Mouse (Mus musculus): ENCODE results near the gene Cadm1. TPM values are rescaled to one million over a fixed set of nuclear protein-coding genes. Genes with fewer than 3 reads are reported as not detected.

The Cadm1 gene
- polyA plus RNA-seq, 1 experiment from 2014 or later: 40.1 TPM

DNA sequence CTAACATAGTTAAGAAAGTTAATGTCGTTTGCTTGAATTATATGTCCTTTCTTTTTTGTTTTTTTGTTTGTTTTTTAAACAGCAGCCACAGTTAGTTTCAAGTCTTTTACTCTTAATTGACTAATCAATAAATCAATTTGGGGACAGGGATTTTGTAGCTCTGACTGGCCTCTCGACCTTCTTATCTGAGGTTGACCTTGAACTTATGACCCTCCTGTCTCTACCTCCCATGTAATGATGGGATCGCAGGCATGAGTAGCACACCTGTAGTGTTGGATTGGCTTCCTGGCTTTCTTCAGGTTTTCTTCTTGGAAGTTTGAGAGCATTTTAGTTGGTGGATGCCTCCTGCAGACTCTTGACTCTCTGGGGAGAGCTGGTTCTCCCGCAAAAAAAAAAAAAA lies 53.3 kb downstream of the Cadm1 start:
- no peak overlapping the region for H3K27ac ChIP-seq
- ATAC-seq (ENCODE audit: insufficient read depth, low FRiP score, low read depth): no peak
- H3K36me3 ChIP-seq: no peaks in the 10 kb centered on the region
- peaks cover 15% of the 10 kb centered on the region; the same call in 1 of the 2 replicates for H3K4me1 ChIP-seq
- H3K27me3 ChIP-seq (replicated peaks): 0 out of 2 replicates have a peak, but pooled peaks cover 9% of the 10 kb centered on the region
- H3K4me2 ChIP-seq: no peak overlapping the region
- no peaks in the 10 kb centered on the region for H3K9me3 ChIP-seq
- no peak overlapping the region for H3K9ac ChIP-seq
- H3K4me3 ChIP-seq (replicated peaks): no peak overlapping the region
- 58% methylated on average over 4 of the region's 4 CpGs for WGBS

DNA sequence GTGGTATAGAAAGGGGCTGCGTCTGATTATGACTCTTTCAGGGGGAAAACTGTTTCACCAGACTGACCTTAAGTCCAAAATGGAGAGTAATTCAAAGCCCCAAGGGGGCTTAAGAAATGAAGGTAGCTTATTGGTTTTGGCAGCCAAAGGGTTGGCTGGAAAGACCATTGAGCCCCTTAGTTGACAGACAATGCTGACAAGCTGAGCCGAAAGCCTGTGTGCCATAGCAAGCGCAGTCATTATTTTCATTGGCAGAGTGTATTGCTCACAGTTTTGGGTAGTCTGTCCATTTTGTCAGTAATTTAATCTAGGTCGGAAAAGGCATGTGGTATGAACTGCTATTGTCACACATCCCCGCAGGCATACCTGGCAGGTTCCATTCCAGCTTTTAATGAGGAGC lies 56.2 kb downstream of the Cadm1 start:
- no peak for ATAC-seq (ENCODE audit: insufficient read depth, low FRiP score, low read depth)
- Histone ChIP-seq H3K4me2 (no peak overlapping the region), H3K27ac (no peak overlapping the region), H3K36me3 (no peaks in the 10 kb centered on the region), H3K9me3 (no peaks in the 10 kb centered on the region), H3K27me3 (replicated peaks) (0 out of 2 replicates have a peak, but pooled peaks cover 9% of the 10 kb centered on the region), H3K9ac (no peak overlapping the region), H3K4me3 (replicated peaks) (no peak overlapping the region), H3K4me1 (peaks cover 12% of the 10 kb centered on the region; the same call in 1 of the 2 replicates)
- 88% methylated on average over 5 of the region's 5 CpGs for WGBS

DNA sequence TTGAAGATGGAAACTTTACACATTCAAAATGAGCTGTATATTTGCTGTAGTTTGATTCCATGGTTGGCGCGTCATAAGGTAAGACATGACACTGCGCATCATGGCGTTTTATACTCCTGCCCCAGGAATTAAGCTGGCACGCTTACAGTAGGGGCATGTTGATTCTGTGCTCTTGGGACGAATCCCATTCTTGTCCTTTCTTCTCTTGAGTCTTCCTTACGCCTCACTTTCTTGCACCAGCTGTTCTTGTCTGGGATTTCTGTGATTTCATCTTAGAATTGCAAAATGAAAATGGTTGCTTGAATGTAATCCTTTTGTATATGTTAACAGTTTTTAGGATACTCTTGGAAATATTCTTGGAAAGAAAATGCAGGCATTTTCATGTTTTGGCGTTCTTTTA lies 56.9 kb downstream of the Cadm1 start:
- Histone ChIP-seq H3K4me1 (peaks cover 7% of the 10 kb centered on the region; the same call in 1 of the 2 replicates), H3K4me2 (no peak overlapping the region), H3K27ac (no peak overlapping the region), H3K9ac (no peak overlapping the region), H3K9me3 (no peaks in the 10 kb centered on the region), H3K4me3 (replicated peaks) (no peak overlapping the region), H3K27me3 (replicated peaks) (0 out of 2 replicates have a peak, but pooled peaks cover 9% of the 10 kb centered on the region), H3K36me3 (no peaks in the 10 kb centered on the region)
- WGBS: 77% methylated on average over 8 of the region's 8 CpGs
- no peak for ATAC-seq (ENCODE audit: insufficient read depth, low FRiP score, low read depth)

DNA sequence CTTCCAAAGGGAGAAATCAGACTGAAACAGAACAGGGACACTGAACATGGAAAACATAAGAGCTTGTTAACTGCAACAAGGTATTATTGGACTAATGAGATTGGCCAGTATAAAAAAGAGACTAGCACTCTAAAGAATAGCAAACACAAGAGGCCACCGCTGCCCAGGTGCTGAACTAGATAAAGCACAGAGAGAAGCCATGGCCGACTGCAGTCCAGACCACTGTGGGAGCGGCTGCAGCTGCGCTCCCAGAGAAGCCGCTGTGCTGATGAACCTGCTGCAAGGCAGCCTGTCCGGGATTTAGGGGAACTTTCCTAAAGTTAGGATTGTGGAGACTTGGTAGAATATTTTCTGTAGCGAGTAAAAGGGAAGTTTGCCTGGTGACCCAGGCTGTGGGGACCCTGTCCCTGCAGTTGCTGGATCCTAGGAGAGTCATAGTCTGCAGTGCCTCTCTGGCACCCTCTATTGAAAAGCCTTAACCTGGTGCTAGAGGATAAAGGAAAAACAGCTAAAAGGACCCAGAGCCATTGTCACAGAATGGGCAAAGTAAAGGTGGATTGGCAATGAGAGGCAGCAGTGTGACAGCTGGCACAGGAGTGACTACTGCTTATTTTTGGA lies 57.7 kb downstream of the Cadm1 start:
- Histone ChIP-seq H3K27ac (no peak overlapping the region), H3K27me3 (replicated peaks) (0 out of 2 replicates have a peak, but pooled peaks cover 9% of the 10 kb centered on the region), H3K36me3 (no peaks in the 10 kb centered on the region), H3K9me3 (no peaks in the 10 kb centered on the region), H3K4me2 (peak overlapping the region; percentile 31; the same call in 1 of the 2 replicates), H3K9ac (no peak overlapping the region), H3K4me1 (peaks cover 7% of the 10 kb centered on the region; the same call in 1 of the 2 replicates), H3K4me3 (replicated peaks) (peak overlapping the region; percentile 18)
- ATAC-seq (ENCODE audit: insufficient read depth, low FRiP score, low read depth): peak; percentile 56; the same call in 1 of the 2 replicates
- 36% methylated on average over 7 of the region's 7 CpGs for WGBS

DNA sequence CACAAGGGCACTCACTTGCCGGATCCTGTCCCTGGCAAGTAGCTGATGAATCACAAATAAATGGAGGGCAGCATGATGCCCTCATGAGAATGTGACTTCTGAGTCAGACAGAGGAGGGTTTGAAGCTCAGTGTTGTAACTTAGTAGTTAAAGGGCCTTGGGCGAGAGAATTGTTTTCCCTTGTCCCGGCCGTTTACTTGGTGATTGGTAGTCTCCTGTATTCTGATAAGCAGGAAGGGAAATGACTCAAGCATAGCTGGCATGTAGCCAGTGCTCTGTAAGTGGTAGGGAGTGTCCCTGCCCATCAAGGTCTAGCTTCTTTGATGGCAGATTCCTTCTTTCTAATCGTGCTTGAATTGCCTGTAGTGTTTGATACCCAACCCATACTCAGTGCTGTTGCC lies 59.9 kb downstream of the Cadm1 start:
- whole genome bisulfite sequencing: 43% methylated on average over 5 of the region's 5 CpGs
- no peak overlapping the region for H3K27ac ChIP-seq
- H3K9me3 ChIP-seq: no peaks in the 10 kb centered on the region
- H3K4me2 ChIP-seq: no peak overlapping the region
- ATAC-seq (ENCODE audit: insufficient read depth, low FRiP score, low read depth): peak; percentile 81; the same call in 1 of the 2 replicates
- H3K27me3 ChIP-seq (replicated peaks): 0 out of 2 replicates have a peak, but pooled peaks cover 9% of the 10 kb centered on the region
- no peaks in the 10 kb centered on the region for H3K36me3 ChIP-seq
- H3K9ac ChIP-seq: no peak overlapping the region
- no peak overlapping the region for H3K4me3 ChIP-seq (replicated peaks)
- peaks cover 7% of the 10 kb centered on the region; the same call in 1 of the 2 replicates for H3K4me1 ChIP-seq

DNA sequence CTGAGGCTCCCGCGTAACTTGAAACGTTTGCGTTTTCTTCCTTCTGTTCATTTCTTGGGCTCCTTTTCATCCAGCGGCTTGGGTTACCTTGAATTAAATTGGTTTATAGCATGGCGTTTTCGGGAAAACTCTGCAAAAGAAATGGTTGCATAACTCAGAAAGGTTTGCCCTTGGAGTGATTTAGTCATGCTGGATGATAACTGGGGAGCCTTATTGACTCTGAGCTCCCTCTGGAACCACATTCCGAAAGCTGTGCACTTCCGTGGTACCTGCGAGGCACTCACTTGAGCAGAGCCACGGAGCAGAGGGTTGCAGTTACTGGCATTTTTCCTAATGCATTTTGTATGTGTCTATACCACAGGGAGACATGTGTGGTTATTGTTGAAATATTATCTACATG lies 71.6 kb downstream of the Cadm1 start:
- Histone ChIP-seq H3K27me3 (replicated peaks) (no peaks in the 10 kb centered on the region), H3K4me1 (no peaks in the 10 kb centered on the region), H3K36me3 (no peaks in the 10 kb centered on the region), H3K9ac (no peak overlapping the region), H3K4me3 (replicated peaks) (no peak overlapping the region), H3K9me3 (no peaks in the 10 kb centered on the region), H3K27ac (no peak overlapping the region), H3K4me2 (no peak overlapping the region)
- whole genome bisulfite sequencing: 86% methylated on average over 11 of the region's 11 CpGs
- no peak for ATAC-seq (ENCODE audit: insufficient read depth, low FRiP score, low read depth)

DNA sequence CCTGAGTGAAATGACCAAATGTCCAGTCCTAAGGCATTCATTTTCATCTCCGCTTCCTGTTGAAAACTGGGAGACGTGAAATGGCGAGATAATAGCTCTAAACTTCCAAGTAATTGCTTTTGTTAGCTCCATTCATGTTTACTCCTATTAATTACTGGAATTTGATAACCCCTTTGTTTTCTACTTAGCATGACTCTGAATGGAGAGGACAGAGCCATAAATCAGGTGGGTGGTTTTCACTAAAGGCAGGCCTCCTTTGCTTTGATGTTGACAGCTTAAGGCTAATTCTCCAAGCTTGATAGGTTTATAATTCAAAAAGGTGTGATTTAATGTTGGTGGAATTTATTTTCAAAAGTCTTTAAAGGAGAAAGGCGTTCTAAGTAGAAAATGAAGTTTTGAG lies 74.0 kb downstream of the Cadm1 start:
- ATAC-seq (ENCODE audit: insufficient read depth, low FRiP score, low read depth): no peak
- WGBS: 64% methylated on average over 4 of the region's 4 CpGs
- no peaks in the 10 kb centered on the region for H3K36me3 ChIP-seq
- no peak overlapping the region for H3K4me3 ChIP-seq (replicated peaks)
- H3K4me1 ChIP-seq: no peaks in the 10 kb centered on the region
- H3K27me3 ChIP-seq (replicated peaks): no peaks in the 10 kb centered on the region
- no peaks in the 10 kb centered on the region for H3K9me3 ChIP-seq
- H3K4me2 ChIP-seq: no peak overlapping the region
- H3K9ac ChIP-seq: no peak overlapping the region
- H3K27ac ChIP-seq: no peak overlapping the region

DNA sequence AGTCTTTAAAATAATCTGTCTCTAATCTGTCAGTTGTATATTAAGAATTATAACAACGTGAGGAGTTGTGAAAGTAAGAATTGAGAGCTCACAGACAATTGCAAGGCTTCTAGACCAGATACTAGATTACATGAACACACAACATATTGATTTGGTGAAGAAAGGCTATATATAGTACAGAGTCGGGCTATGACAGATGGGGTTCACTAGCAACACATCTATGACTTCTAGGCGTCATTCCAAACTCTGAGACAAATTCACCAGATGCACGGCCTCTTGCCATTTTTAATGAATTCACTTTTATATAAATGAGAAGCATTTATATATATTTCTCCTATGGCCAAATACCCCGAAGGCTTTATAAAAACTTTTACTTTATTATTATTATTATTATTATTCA lies 75.7 kb downstream of the Cadm1 start:
- no peak overlapping the region for H3K4me2 ChIP-seq
- H3K9me3 ChIP-seq: no peaks in the 10 kb centered on the region
- no peaks in the 10 kb centered on the region for H3K36me3 ChIP-seq
- WGBS: 72% methylated on average over 5 of the region's 5 CpGs
- H3K4me3 ChIP-seq (replicated peaks): no peak overlapping the region
- H3K4me1 ChIP-seq: no peaks in the 10 kb centered on the region
- no peaks in the 10 kb centered on the region for H3K27me3 ChIP-seq (replicated peaks)
- H3K9ac ChIP-seq: no peak overlapping the region
- no peak for ATAC-seq (ENCODE audit: insufficient read depth, low FRiP score, low read depth)
- H3K27ac ChIP-seq: no peak overlapping the region

DNA sequence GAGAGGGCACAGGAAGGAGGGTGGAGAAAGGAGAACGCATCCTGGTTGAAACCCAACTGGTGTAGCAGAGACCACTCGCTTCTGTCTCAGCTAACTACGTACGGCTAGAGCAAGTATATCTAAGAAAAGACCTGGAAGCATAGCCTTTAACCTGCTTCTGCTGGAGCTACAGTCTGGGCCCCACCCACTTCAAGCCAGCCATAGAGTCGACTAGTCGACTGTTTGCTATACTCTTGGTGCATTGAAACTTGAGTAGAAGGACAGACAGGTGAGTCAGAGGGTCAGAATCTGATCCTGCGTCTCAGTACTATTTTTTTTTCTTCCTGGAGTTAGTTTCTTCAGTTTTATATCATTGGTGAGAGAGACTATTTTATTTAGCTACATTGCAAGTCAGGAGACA lies 78.5 kb downstream of the Cadm1 start:
- no peak overlapping the region for H3K4me2 ChIP-seq
- no peaks in the 10 kb centered on the region for H3K27me3 ChIP-seq (replicated peaks)
- H3K36me3 ChIP-seq: no peaks in the 10 kb centered on the region
- no peaks in the 10 kb centered on the region for H3K4me1 ChIP-seq
- no peak overlapping the region for H3K9ac ChIP-seq
- WGBS: 64% methylated on average over 7 of the region's 7 CpGs
- no peak overlapping the region for H3K27ac ChIP-seq
- ATAC-seq (ENCODE audit: insufficient read depth, low FRiP score, low read depth): no peak
- no peak overlapping the region for H3K4me3 ChIP-seq (replicated peaks)
- no peaks in the 10 kb centered on the region for H3K9me3 ChIP-seq

DNA sequence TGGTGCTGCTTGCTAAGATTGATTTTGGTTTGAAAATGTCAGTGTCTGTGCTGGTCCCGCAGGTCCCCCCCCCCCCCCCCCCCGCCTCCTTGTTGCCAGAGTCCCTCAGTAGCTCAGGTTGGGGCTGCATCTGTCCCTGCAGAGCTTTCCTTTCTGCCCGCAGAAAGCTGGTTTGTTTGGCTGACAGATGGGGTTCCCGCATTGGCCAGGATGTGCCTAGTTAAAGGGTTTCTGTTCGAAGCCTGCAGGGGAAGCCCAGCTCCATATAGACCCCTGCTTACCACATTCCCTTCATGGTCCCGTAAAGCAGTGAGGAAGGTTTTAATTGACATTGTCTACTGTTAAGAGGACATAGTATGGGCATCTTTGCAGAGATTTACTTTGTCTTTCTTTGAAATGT lies 78.9 kb downstream of the Cadm1 start:
- no peaks in the 10 kb centered on the region for H3K36me3 ChIP-seq
- no peak for ATAC-seq (ENCODE audit: insufficient read depth, low FRiP score, low read depth)
- no peaks in the 10 kb centered on the region for H3K27me3 ChIP-seq (replicated peaks)

DNA sequence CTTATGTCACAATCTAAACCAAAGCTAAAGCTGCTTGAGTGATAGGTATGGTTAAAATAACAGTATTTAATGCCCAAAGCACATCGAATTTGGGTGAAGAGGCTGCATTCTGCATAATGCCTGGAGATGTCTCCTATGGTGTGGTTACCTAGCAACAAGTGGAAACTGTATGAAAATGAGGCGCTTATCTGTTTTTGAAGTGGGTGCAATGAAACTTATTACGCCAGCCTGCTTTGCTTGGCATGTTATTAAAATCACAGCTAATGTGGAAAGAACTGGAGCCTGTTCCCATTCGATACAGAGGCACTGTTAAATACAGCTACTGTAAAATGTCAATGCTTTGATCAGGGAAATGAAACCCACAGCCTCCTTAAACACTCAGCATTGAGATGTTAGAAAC lies 79.5 kb downstream of the Cadm1 start:
- Histone ChIP-seq H3K9me3 (no peaks in the 10 kb centered on the region), H3K27ac (no peak overlapping the region), H3K36me3 (no peaks in the 10 kb centered on the region), H3K9ac (no peak overlapping the region), H3K4me1 (no peaks in the 10 kb centered on the region), H3K27me3 (replicated peaks) (no peaks in the 10 kb centered on the region), H3K4me3 (replicated peaks) (no peak overlapping the region), H3K4me2 (no peak overlapping the region)
- ATAC-seq (ENCODE audit: insufficient read depth, low FRiP score, low read depth): no peak
- WGBS: 81% methylated on average over 4 of the region's 4 CpGs

More for the DNA sequence above, 78.9 kb downstream of the Cadm1 start:
- Histone ChIP-seq H3K4me2 (no peak overlapping the region), H3K9me3 (no peaks in the 10 kb centered on the region), H3K9ac (no peak overlapping the region), H3K4me1 (no peaks in the 10 kb centered on the region), H3K27ac (no peak overlapping the region), H3K4me3 (replicated peaks) (no peak overlapping the region)
- WGBS: 47% methylated on average over 5 of the region's 6 CpGs

DNA sequence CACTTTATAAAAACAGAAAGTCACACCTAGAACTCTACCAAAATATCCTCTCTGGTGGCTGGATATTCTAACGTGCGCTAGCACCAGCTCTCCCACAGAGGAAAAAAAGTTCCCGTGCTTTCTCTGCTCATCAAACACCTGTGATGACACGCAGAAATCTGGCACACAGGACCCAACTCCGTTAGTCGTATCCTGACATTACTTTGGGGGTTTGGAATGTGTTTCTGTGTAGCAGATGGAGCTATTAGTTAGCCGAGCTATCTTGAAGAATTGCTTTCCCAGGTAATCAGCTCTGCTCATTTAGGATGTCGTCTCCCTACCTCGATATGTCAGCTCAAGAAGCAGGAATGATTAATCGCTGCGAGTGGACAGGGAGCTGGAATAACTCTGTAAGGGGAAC lies 80.3 kb downstream of the Cadm1 start:
- WGBS: 62% methylated on average over 11 of the region's 11 CpGs
- Histone ChIP-seq H3K9me3 (no peaks in the 10 kb centered on the region), H3K4me2 (no peak overlapping the region), H3K4me3 (replicated peaks) (no peak overlapping the region), H3K27ac (no peak overlapping the region), H3K9ac (no peak overlapping the region), H3K36me3 (no peaks in the 10 kb centered on the region), H3K4me1 (no peaks in the 10 kb centered on the region), H3K27me3 (replicated peaks) (no peaks in the 10 kb centered on the region)
- ATAC-seq (ENCODE audit: insufficient read depth, low FRiP score, low read depth): no peak

Measured in stomach, embryonic 15.5 days (tissue).